Mouse (Mus musculus) lung, adult 2 months (tissue): ENCODE results near the gene Triap1.
A peak's percentile ranks its signal among the peaks of the same experiment; 100 is the strongest.

Experiments
- CTCF ChIP-seq: fragments of 200-500 bp; IDR thresholded peaks from 2 replicates; pipeline ENCODE4 v1.5.1; 2011; ENCODE audit warnings: mild to moderate bottlenecking, low read length, control low read depth; ENCODE audit not compliant: insufficient read depth
- POLR2A ChIP-seq: fragments of 200-500 bp; IDR thresholded peaks from 2 replicates; pipeline ENCODE4 v1.6.1; 2011; ENCODE audit warnings: low read depth, mild to moderate bottlenecking, control low read depth, low read length, borderline replicate concordance; ENCODE audit errors: extremely low read depth

DNA sequence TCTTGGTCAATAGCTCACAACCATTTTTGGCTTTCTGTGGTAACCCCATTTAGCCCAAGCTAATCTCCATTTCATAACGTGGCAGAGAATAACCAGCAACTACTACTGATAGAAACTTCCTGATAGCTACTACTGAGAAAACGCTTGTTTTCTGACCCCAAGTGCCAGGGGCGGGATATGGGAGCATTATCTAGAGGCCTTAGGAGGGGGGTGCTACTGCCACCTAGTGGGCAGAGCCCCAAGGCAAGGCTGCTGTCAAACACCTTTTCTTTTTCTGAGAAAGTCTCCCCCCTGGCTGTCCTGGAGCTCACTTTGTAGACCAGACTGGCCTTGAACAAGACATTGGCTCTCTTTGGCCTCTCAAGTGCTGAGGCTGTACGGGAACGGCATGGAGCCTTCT, 6.5 kb downstream of the Triap1 start:
- peak; percentile 84 for TF ChIP-seq CTCF
- TF ChIP-seq POLR2A = no peak
